Mouse (Mus musculus) embryonic facial prominence, embryonic 11.5 days (tissue): ENCODE data around the gene Ppp1ca. TPM values are rescaled to one million over a fixed set of nuclear protein-coding genes. Genes with fewer than 3 reads are reported as not detected.

Experiments used
- ATAC-seq: fragments of 200-750 bp; cut with Nextera tagmentation; replicated peaks from 2 replicates; pipeline ENCODE4 v1.8.0; 2017; ENCODE audit warnings: low read depth; ENCODE audit not compliant: insufficient number of reproducible peaks, low FRiP score, low TSS enrichment
- DNase-seq: peaks from one replicate; pipeline ENCODE4 v3.0.0-alpha.2; 2015; ENCODE audit warnings: low spot score
- H3K27ac ChIP-seq: fragments of 300-500 bp; sonication (generic); replicated peaks from 2 replicates; pipeline ENCODE4 v1.5.1; 2014; ENCODE audit warnings: mild to moderate bottlenecking, low read depth, low read length, control low read depth
- H3K27me3 ChIP-seq: fragments of 300-500 bp; sonication (generic); 2 replicates; pipeline ENCODE4 v1.6.1; 2014; ENCODE audit warnings: mild to moderate bottlenecking, low read length, moderate library complexity, mixed read lengths; ENCODE audit not compliant: control insufficient read depth, insufficient read depth
- H3K36me3 ChIP-seq: fragments of 300-500 bp; sonication (generic); replicated peaks from 2 replicates; pipeline ENCODE4 v1.6.1; 2014; ENCODE audit warnings: low read depth, mild to moderate bottlenecking, low read length, moderate library complexity, mixed read lengths; ENCODE audit not compliant: control insufficient read depth, insufficient read depth
- H3K4me1 ChIP-seq: fragments of 300-500 bp; sonication (generic); 2 replicates; pipeline ENCODE4 v1.6.1; 2014; ENCODE audit warnings: low read length, mixed read lengths; ENCODE audit not compliant: control insufficient read depth, insufficient read depth
- H3K4me2 ChIP-seq: fragments of 300-500 bp; sonication (generic); 2 replicates; pipeline ENCODE4 v1.6.1; 2014; ENCODE audit warnings: low read depth, mild to moderate bottlenecking, control low read depth, low read length, moderate library complexity
- H3K4me3 ChIP-seq: fragments of 300-500 bp; sonication (generic); 2 replicates; pipeline ENCODE4 v1.5.1; 2014; ENCODE audit warnings: low read depth, low read length, control low read depth
- H3K9ac ChIP-seq: fragments of 300-500 bp; sonication (generic); replicated peaks from 2 replicates; pipeline ENCODE4 v1.6.1; 2014; ENCODE audit warnings: mild to moderate bottlenecking, control low read depth, low read length
- H3K9me3 ChIP-seq: fragments of 300-500 bp; sonication (generic); replicated peaks from 2 replicates; pipeline ENCODE4 v1.6.1; 2016; ENCODE audit warnings: mild to moderate bottlenecking, low read length, inconsistent platforms, mixed read lengths; ENCODE audit not compliant: control insufficient read depth
- WGBS: fragments of 180-500 bp; shearing (Covaris S2); extraction: QIAGEN DNeasy Blood & Tissue Kit; methylation state at CpG from one replicate; pipeline ENCODE4 v1.1.7; 2014; 5-methylcytosine and 5-hydroxymethylcytosine counted together
- microRNA-seq: library from miRNA; unstranded; fragments of <30 nt; microRNA quantifications from one replicate; pipeline ENCODE4, GENCODE M21; 2016; ENCODE audit warnings: borderline number of aligned reads
- polyA plus RNA-seq: library from polyadenylated mRNA; unstranded; fragments of >200 nt; fragmentation: Nextera tagmentation; extraction: Ambion mirVana; gene quantifications from 2 replicates; pipeline ENCODE4 v1.2.1, GENCODE M21; 2014

Gene Ppp1ca
- polyA plus RNA-seq, 1 experiment from 2014 or later, result 955 TPM

DNA sequence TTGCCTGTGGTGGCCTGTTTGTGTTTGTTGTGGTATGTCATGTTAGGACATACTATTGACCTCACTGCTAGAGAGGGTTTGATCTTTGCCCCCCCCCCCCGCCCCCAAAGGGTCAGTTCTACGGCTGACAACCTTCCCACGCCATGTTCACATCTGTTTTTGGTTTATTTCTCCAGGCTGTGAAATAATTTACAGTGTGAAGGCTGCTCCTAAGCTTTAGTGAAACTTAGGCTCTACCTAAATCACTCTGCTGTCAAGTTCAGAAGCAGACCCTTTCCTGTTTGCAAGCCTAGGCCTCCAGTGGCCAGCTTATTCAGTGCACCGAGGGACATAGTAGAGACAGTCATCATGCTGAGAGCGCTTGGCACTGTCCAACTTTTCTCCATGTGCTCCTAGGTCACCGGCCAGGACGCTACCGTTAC lies 48.4 kb downstream of the Ppp1ca start:
- H3K9me3 ChIP-seq, result no peaks in the 10 kb centered on the region
- H3K4me1 ChIP-seq, result no peaks in the 10 kb centered on the region
- H3K27me3 ChIP-seq, result no peaks in the 10 kb centered on the region
- WGBS, result 46% methylated on average over 8 of the region's 8 CpGs
- no peak for ATAC-seq
- no peak for DNase-seq
- no peak overlapping the region for H3K4me2 ChIP-seq
- no peak overlapping the region for H3K4me3 ChIP-seq
- no peak overlapping the region for H3K9ac ChIP-seq
- no peak overlapping the region for H3K27ac ChIP-seq
- H3K36me3 ChIP-seq, result no peaks in the 10 kb centered on the region

DNA sequence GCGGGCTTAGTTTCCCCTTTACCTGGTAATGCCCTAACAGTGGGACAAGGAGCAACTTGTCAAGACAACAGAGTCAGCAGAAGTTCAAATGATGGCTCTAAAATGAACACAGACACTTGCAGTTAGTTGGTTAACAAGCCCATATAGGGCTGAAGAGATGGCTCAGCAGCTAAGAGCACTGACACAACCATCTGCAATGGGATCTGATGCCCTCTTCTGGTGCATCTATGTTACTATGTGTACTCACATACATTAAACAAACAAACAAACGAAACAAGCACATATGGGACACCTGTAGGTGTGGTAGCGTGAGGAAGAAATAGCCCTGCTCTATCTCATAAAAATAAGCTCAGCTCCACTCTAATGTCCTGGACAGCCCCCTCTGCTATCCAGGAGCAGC lies 50.6 kb downstream of the Ppp1ca start:
- Histone ChIP-seq H3K4me1 (no peaks in the 10 kb centered on the region), H3K27me3 (no peaks in the 10 kb centered on the region), H3K4me3 (no peak overlapping the region), H3K9ac (no peak overlapping the region), H3K4me2 (no peak overlapping the region), H3K27ac (no peak overlapping the region), H3K36me3 (no peaks in the 10 kb centered on the region), H3K9me3 (no peaks in the 10 kb centered on the region)
- 69% methylated on average over 3 of the region's 3 CpGs for WGBS
- DNase-seq (no peak), ATAC-seq (no peak)

DNA sequence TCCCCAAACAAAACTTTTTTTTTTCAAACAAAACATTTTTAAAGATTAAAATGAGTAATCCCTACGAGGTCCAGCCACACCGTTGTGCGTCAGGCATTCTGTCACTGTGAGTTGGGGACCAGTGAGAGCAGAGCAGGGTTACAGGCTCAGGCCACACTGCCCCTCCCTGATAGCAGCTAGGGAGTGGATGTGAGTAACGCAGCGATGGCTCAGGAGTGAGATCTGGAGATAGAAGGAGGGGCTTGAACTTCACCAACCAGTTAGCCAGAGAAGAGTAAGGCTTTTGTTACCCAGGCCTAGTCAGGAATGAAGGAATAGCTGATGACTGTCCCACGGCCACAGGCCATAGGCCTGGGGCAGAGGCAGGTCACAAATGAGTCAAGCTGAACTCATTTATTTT lies 52.9 kb downstream of the Ppp1ca start:
- no peaks in the 10 kb centered on the region for H3K9me3 ChIP-seq
- DNase-seq (no peak), ATAC-seq (no peak)
- H3K4me1 ChIP-seq, result no peaks in the 10 kb centered on the region
- 83% methylated on average over 6 of the region's 6 CpGs for WGBS
- H3K4me2 ChIP-seq, result no peak overlapping the region
- no peak overlapping the region for H3K4me3 ChIP-seq
- H3K27me3 ChIP-seq, result no peaks in the 10 kb centered on the region
- H3K9ac ChIP-seq, result no peak overlapping the region
- no peaks in the 10 kb centered on the region; the same call in 1 of the 2 replicates for H3K36me3 ChIP-seq
- no peak overlapping the region for H3K27ac ChIP-seq

Small RNA genes lying within 50 kb of the gene (microRNA-seq; reads per million reads assigned to microRNA genes)
- gene Gm26115, result not detected

Other genes with a start within 250 kb of the Ppp1ca start
- not detected in 2 replicates for gene Aldh3b3, start 233.4 kb upstream of the Ppp1ca start, polyA plus RNA-seq
- 1.2 and 1.6 TPM in 2 replicates for gene Aldh3b2, start 219.7 kb upstream of the Ppp1ca start, polyA plus RNA-seq
- gene Acy3, start 205.5 kb upstream of the Ppp1ca start, polyA plus RNA-seq, result 2.3 and 3.5 TPM in 2 replicates
- 0.26 TPM in 1 of 2 replicates, not detected in the other for gene Tbx10, start 199.3 kb upstream of the Ppp1ca start, polyA plus RNA-seq
- 24.2 and 26.6 TPM in 2 replicates for gene Nudt8, start 191.5 kb upstream of the Ppp1ca start, polyA plus RNA-seq
- gene Gm49405, start 191.4 kb upstream of the Ppp1ca start, polyA plus RNA-seq, result 1.3 and 1.4 TPM in 2 replicates
- gene Doc2g, start 188.8 kb upstream of the Ppp1ca start, polyA plus RNA-seq, result 2.2 TPM in 2 replicates
- gene Ndufv1, start 179.3 kb upstream of the Ppp1ca start, polyA plus RNA-seq, result 190 and 205 TPM in 2 replicates
- gene Gstp1, start 154.1 kb upstream of the Ppp1ca start, polyA plus RNA-seq, result 405 and 453 TPM in 2 replicates
- gene Gstp2, start 146.0 kb upstream of the Ppp1ca start, polyA plus RNA-seq, result 2.2 and 2.3 TPM in 2 replicates
- gene Gstp3, start 132.5 kb upstream of the Ppp1ca start, polyA plus RNA-seq, result not detected in 2 replicates
- gene Cabp2, start 110.5 kb upstream of the Ppp1ca start, polyA plus RNA-seq, result not detected in 2 replicates
- gene Cdk2ap2, start 94.9 kb upstream of the Ppp1ca start, polyA plus RNA-seq, result 58.6 and 69.0 TPM in 2 replicates
- 6.3 and 7.3 TPM in 2 replicates for gene Pitpnm1, start 92.1 kb upstream of the Ppp1ca start, polyA plus RNA-seq
- 68.3 and 85.1 TPM in 2 replicates for gene Aip, start 66.2 kb upstream of the Ppp1ca start, polyA plus RNA-seq
- gene Gpr152, start 52.3 kb upstream of the Ppp1ca start, polyA plus RNA-seq, result not detected in 2 replicates
- not detected in 2 replicates for gene Cabp4, start 48.0 kb upstream of the Ppp1ca start, polyA plus RNA-seq
- 108 and 122 TPM in 2 replicates for gene Coro1b, start 43.4 kb upstream of the Ppp1ca start, polyA plus RNA-seq
- 0.64 and 1.3 TPM in 2 replicates for gene Ptprcap, start 38.5 kb upstream of the Ppp1ca start, polyA plus RNA-seq
- 42.0 and 42.3 TPM in 2 replicates for gene Rps6kb2, start 28.7 kb upstream of the Ppp1ca start, polyA plus RNA-seq
- 2.0 TPM in 2 replicates for gene Carns1, start 16.6 kb upstream of the Ppp1ca start, polyA plus RNA-seq
- 0.96 and 1.4 TPM in 2 replicates for gene Tbc1d10c, start 781 bp upstream of the Ppp1ca start, polyA plus RNA-seq
- 46.8 and 49.5 TPM in 2 replicates for gene Rad9a, start 9.6 kb downstream of the Ppp1ca start, polyA plus RNA-seq
- gene Clcf1, start 22.2 kb downstream of the Ppp1ca start, polyA plus RNA-seq, result 4.6 and 5.0 TPM in 2 replicates
- gene AC109138.7, start 22.3 kb downstream of the Ppp1ca start, polyA plus RNA-seq, result not detected in 2 replicates
- 12.7 and 13.0 TPM in 2 replicates for gene Pold4, start 39.8 kb downstream of the Ppp1ca start, polyA plus RNA-seq
- gene Ssh3, start 77.1 kb downstream of the Ppp1ca start, polyA plus RNA-seq, result 2.7 and 4.8 TPM in 2 replicates
- 5.6 and 6.4 TPM in 2 replicates for gene Ankrd13d, start 91.1 kb downstream of the Ppp1ca start, polyA plus RNA-seq
- gene Grk2, start 114.2 kb downstream of the Ppp1ca start, polyA plus RNA-seq, result 13.5 and 18.9 TPM in 2 replicates
- gene Kdm2a, start 206.2 kb downstream of the Ppp1ca start, polyA plus RNA-seq, result 43.5 and 48.3 TPM in 2 replicates
- gene Rhod, start 247.4 kb downstream of the Ppp1ca start, polyA plus RNA-seq, result 39.8 and 45.9 TPM in 2 replicates